Mouse (Mus musculus): ENCODE measurements around the gene Brwd1.

The Brwd1 gene

DNA sequence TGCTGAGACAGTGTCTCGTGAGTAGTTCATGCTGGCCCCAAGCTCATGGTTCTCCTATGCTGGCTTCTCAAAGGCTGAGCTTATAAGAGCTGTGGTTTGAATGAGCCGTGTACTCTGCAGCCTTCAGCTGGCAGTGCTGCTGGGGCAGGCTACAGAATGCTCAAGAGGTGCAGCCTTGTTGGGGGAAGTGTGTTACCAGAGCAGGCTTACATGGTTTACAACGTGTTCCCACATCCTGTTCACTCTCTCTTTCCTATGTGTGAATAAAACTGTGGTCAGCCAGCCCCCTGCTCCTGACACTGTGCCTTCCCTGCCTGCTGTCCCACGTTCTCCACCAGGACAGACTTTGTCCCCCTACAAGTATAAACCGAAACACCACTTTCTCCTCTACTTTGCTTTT lies 97.4 kb downstream of the Brwd1 start:
- in situ Hi-C loops (cut with MseI, MboI): no loop called here

GRCm38 (mm10) chr16:95983601-95984000 lies 98.7 kb downstream of the Brwd1 start:
- in situ Hi-C loops (cut with MseI, MboI): no loop called here

DNA sequence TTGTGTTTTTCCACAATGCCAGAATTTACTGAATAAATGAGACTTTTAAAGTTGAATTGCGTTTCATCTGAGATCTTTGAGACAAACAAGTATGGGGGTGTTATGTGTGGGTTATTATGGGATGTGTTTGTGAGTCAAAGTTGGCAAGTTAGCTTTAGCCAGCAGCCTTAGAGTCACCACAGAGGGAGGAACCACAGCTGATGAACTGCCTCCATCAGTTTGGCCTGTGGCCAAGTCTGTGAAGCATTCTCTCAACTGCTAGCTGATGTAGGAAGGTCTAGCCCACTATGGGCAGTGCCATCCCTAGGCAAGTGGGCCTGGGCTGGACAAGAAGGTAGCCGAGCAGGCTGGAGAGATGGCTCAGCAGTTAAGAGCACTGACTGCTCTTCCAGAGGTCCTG lies 111.5 kb downstream of the Brwd1 start:
- in situ Hi-C loops (cut with MseI, MboI): loop anchor here in 1 of 2 experiments (25.0 kb wide), 1 partner anchor 509 kb away; no protein-coding TSS in a partner anchor

- in situ Hi-C loops (cut with MseI, MboI): loop anchor here (10.0 to 25.0 kb wide), 2 partner anchors 503 to 505 kb away; no protein-coding TSS in a partner anchor
Measured at GRCm38 (mm10) chr16:95967455-95967854, 114.9 kb downstream of the Brwd1 start.

GRCm38 (mm10) chr16:95964427-95965023 lies 117.8 kb downstream of the Brwd1 start:
- in situ Hi-C loops (cut with MseI, MboI): loop anchor here (10.0 to 25.0 kb wide), 2 partner anchors 500 to 502 kb away; no protein-coding TSS in a partner anchor

DNA sequence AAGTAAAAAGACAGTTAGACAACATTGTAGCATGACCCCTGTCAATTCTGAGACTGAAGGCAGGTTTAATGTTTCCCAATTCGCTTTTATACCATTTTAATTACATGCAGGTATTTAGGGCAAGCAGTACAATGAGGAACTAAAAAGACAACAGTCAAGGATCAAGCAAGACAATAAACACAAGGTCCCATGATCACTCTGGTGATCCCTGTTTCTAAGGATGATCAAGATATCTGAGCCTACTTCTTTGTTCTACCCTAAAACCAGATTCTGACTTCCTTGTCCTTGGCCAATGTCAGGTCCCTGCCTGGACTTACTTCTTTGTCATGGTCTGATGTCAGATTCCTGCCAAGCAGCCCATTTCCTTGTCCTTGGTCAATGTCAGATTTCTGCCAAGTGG lies 120.8 kb downstream of the Brwd1 start:
- in situ Hi-C loops (cut with MseI, MboI): loop anchor here (10.0 to 25.0 kb wide), 2 partner anchors 497 to 499 kb away; no protein-coding TSS in a partner anchor

GRCm38 (mm10) chr16:95960689-95961088 lies 121.6 kb downstream of the Brwd1 start:
- in situ Hi-C loops (cut with MseI, MboI): loop anchor here (10.0 to 25.0 kb wide), 2 partner anchors 496 to 498 kb away; no protein-coding TSS in a partner anchor

DNA sequence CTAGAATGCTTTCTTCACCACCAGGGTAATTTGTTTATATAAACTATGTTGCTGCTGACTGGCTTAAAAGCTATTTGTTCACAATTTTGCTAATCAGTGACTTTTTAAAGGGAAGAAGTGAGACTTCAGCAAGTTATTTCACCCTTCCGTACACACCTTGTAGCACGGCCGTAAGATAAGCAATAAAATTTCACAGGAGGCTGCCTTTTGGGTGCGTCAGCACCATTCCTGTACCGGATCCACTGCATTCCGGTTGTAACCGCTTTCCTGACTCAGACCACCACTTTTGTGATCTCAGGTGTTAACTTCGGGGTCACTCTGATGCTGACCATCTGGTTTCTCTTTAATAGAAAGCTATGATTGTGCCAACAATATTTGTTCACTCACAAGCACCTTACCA lies 124.2 kb downstream of the Brwd1 start:
- in situ Hi-C loops (cut with MseI, MboI): loop anchor here in 1 of 2 experiments (25.0 kb wide), 1 partner anchor 496 kb away; no protein-coding TSS in a partner anchor

DNA sequence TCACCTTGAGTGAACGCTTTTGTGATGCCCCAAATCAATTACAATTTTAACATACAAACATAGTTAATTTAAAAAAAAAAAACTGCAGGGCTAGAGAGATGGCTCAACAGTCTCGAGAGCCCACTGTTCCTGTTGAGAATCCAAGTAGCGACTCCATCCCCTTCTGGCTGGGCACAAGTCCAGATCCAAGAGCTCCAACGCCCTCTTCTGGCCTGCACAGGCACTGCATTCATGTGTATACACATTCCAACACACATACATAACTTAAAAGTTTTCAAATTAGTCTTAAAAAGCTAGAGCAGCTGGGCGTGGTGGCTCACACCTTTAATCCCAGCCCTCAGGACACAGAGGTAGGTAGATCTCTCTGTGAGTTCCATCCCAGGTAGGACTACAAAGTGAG lies 125.7 kb downstream of the Brwd1 start:
- in situ Hi-C loops (cut with MseI, MboI): loop anchor here in 1 of 2 experiments (25.0 kb wide), 1 partner anchor 494 kb away; no protein-coding TSS in a partner anchor

GRCm38 (mm10) chr16:95955716-95956346 lies 126.5 kb downstream of the Brwd1 start:
- in situ Hi-C loops (cut with MseI, MboI): loop anchor here in 1 of 2 experiments (25.0 kb wide), 1 partner anchor 494 kb away; no protein-coding TSS in a partner anchor

GRCm38 (mm10) chr16:95954341-95954740 lies 128.0 kb downstream of the Brwd1 start:
- in situ Hi-C loops (cut with MseI, MboI): loop anchor here in 1 of 2 experiments (25.0 kb wide), 1 partner anchor 492 kb away; no protein-coding TSS in a partner anchor

DNA sequence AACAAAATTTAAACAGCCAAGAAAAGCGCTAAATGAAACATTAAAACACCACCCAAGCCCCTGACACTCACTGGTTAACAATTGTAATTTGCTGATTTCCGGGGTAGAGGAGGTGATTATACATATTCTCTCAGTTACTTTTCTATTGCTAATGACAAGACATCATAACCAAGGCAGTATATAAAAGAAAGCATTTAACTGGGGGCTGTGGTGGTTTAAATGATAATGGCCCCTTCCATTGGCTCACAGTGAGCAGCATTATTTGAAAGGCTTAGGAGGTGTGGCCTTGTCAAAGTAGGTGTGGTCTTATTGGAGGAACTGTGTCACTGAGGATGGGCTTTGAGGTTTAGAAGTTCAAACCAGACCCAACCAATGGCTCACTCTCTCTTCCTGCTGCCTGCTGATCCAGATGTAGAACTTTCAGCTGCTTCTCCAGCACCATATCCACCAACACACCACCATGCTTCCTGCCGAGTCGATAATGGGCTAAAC lies 129.1 kb downstream of the Brwd1 start:
- in situ Hi-C loops (cut with MseI, MboI): loop anchor here in 1 of 2 experiments (25.0 kb wide), 1 partner anchor 491 kb away; no protein-coding TSS in a partner anchor

- in situ Hi-C loops (cut with MseI, MboI): loop anchor here in 1 of 2 experiments (25.0 kb wide), 1 partner anchor 489 kb away; no protein-coding TSS in a partner anchor
Measured at GRCm38 (mm10) chr16:95951471-95951870, 130.9 kb downstream of the Brwd1 start.

DNA sequence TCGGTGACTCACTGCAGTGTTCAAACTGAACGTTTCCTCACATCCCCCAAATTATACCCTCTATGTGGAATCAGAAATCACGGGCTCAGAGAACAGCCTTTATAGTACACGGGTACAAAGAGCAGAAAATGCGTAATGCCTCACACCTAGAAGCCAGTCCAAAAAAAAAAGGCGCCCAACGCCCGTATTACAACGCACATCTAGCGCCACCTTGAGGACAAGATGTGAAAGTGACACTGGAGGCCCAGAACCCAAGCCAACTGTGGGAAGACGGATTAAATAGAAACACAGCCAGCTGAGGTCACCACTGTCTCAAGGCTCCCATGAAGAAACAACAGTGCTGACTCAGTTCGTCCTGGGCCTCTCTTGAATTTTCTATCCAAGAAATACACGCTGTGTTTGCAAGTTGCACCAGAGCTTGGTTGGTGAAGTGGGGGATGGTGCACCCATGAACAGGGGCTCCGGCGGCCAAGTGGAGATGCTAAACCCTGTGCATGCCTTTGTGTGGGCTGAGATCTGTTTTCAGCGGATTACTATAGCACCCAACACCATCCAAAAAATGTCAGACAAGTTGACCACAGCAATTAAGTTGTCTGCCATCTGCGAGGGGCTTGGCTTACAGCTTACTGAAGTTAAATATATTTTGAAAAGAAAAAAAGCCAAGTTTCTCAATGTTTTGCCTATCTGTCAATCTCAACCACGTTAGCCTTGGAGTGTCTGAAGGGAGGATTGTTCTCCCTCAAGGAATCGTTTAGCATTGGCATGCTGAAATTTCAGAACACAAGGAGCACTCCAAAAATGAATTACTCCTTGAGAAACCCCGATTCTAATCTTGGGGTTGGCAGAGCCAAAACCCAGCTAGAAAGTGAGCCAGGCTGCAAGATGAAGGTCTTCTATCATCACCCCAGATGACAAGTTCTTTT lies 136.7 kb downstream of the Brwd1 start:
- in situ Hi-C loops (cut with MseI, MboI): loop anchor here (5.0 to 10.0 kb wide), 3 partner anchors 291 to 331 kb away; no protein-coding TSS in a partner anchor

DNA sequence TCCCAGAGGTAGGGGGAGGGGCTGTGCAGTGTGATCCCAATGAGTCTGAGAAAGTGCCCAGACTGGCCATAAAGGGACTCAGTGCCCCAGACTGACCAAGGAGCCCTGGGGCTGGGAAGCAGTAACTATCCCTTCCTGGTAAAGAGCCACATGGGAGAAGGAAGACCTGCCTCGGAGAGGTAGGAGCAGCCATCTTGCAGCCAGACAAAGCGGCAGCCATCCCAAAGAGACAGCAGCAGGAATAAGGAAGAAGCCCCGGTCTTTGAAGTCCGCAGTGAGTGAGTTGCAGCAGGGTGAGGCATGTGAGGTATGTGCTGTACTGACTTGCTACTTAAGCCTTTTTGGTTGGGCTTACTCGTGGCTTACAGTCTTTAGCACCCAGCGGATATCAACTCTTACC lies 139.1 kb downstream of the Brwd1 start:
- in situ Hi-C loops (cut with MseI, MboI): loop anchor here (10.0 kb wide), 2 partner anchors 288 to 328 kb away; no protein-coding TSS in a partner anchor

Measured in mouse trophoblast stem cell (cell line).